Mouse (Mus musculus): ENCODE measurements around the gene Khdc3. TPM values are rescaled to one million over a fixed set of nuclear protein-coding genes. Genes with fewer than 3 reads are reported as not detected.
A peak's percentile ranks its signal among the peaks of the same experiment; 100 is the strongest.
"Not testable (repeated sequence)": the region's sequence is repeated elsewhere in the genome, so short reads cannot be mapped to it uniquely, and the experiment has no call there.

The Khdc3 gene
- polyA plus RNA-seq, 1 experiment from 2014 or later = 0.12 TPM

DNA sequence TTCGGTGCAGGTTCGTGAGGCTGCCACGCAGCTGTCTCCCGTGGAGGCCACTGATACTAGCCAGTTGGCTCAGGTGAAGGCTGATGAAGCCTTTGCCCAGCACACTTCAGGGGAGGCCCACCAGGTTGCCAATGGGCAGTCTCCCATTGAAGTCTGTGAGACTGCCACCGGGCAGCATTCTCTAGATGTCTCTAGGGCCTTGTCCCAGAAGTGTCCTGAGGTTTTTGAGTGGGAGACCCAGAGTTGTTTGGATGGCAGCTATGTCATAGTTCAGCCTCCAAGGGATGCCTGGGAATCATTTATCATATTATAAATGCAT, 2.2 kb downstream of the Khdc3 start:
- H3K4me3 ChIP-seq = peak overlapping the region; percentile 39
- peak overlapping the region; percentile 70 for H3K4me2 ChIP-seq
- H3K9me3 ChIP-seq = no peaks in the 10 kb centered on the region
- H3K9ac ChIP-seq = peak overlapping the region; percentile 39
- no peak for ATAC-seq (ENCODE audit: low FRiP score, low read depth)
- H3K27ac ChIP-seq (replicated peaks) = no peak overlapping the region
- peaks cover 9% of the 10 kb centered on the region; the same call in 1 of the 2 replicates for H3K4me1 ChIP-seq (replicated peaks)
- peaks cover 47% of the 10 kb centered on the region for H3K27me3 ChIP-seq
- WGBS = 42% methylated on average over 5 of the region's 5 CpGs
- no peaks in the 10 kb centered on the region for H3K36me3 ChIP-seq

DNA sequence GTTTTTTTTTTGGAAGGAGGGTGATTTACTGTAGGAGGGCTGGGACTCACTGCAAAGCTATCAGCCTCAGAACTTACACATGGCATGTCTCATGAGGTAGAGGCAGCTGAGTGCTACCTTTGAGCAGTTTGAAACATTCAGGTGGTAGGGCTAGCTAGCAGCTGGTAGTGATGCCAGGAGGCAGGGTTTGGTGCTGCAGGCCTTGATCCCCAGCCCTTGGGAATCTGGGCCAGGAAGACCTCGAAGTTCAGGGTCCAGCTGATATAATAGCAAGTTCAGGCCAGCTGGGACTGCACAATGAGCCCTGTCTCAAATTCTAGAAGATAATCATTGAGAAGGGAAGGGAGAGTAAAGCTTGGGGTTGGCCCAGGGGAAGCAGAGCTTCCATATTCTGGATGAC, 3.5 kb downstream of the Khdc3 start:
- no peak for ATAC-seq (ENCODE audit: low FRiP score, low read depth)
- no peak overlapping the region for H3K4me3 ChIP-seq
- no peak overlapping the region for H3K4me2 ChIP-seq
- 63% methylated on average over 1 of the region's 1 CpGs for WGBS
- no peaks in the 10 kb centered on the region for H3K36me3 ChIP-seq
- H3K27ac ChIP-seq (replicated peaks) = no peak overlapping the region
- H3K27me3 ChIP-seq = peaks cover 47% of the 10 kb centered on the region
- H3K9me3 ChIP-seq = no peaks in the 10 kb centered on the region
- peaks cover 9% of the 10 kb centered on the region; the same call in 1 of the 2 replicates for H3K4me1 ChIP-seq (replicated peaks)
- H3K9ac ChIP-seq = no peak overlapping the region

DNA sequence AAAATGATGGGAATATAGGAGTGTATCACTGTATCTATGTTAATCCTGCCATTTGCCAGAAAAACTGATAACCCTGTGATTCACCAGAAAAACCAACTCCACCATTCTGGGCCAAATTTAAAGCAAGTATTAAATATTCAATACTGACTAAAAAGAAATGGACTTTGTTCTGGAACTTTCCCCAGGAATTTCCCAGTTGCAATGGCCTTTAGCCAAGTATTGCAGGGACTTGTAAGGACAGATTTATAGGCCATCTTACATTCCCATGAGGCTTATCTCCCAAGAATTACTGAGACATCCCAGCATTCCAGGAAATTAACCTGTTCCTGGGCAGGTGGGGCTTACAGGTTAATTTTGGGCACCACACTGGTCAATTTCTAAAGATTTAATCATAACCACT, 4.1 kb downstream of the Khdc3 start:
- H3K4me3 ChIP-seq = no peak overlapping the region
- H3K27me3 ChIP-seq = peaks cover 47% of the 10 kb centered on the region
- H3K4me2 ChIP-seq = no peak overlapping the region
- no peak overlapping the region for H3K9ac ChIP-seq
- no peaks in the 10 kb centered on the region for H3K36me3 ChIP-seq
- no peak for ATAC-seq (ENCODE audit: low FRiP score, low read depth)
- H3K9me3 ChIP-seq = no peaks in the 10 kb centered on the region
- H3K27ac ChIP-seq (replicated peaks) = no peak overlapping the region
- peaks cover 9% of the 10 kb centered on the region; the same call in 1 of the 2 replicates for H3K4me1 ChIP-seq (replicated peaks)

DNA sequence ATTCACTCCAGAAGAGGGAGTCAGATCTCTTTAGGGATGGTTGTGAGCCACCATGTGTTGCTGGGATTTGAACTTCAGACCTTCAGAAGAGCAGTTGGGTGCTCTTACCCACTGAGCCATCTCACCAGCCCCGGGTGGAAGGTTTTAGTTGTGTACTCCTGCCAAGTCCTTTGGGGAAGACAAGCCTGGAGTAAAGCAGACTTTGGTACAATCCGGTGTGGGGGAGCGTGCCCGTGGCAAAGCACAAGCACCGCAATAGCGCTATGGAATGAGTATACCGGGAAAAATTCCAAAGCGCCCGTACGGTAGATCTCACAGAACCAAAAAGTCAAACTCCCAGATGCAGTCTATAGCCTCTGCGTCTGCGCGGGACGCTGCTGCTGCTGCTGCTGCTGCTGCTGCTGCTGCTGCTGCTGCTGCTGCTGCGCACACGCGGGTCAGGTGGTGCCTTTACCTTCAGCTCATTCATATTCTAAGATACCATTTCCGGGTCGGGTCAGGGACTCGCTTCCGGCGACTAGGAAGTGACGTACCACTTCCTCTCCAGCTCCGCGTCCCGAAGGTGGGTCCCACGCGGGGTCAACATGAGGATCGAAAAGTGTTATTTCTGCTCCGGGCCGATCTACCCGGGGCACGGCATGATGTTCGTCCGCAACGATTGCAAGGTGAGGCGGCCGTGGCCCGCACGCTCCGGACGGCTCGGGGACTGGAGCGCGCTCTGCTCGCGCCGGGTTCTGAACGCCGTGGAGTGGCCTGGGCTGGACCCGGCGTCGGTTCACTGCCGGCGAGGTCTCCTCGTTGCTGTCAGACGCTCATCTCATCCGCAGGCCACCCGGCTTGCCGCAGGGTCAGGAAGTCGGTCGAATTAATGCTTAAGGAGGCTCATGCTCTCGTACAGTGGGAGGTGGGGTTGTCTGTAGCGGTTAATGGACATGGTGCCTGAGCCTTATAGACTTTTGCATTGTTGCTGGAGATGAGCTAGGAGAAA, 11.6 kb downstream of the Khdc3 start, which contains the start of gene Rsl24d1:
Gene Rsl24d1 (plus strand): TSS at position 508 of the 988 bp plus-strand sequence.
- ATAC-seq (ENCODE audit: low FRiP score, low read depth) = peak; percentile 98
- peak within 1 kb of the TSS; percentile 80 for H3K4me2 ChIP-seq
- no peaks in the 10 kb centered on the region for H3K27me3 ChIP-seq
- H3K36me3 ChIP-seq = peaks cover 20% of the 10 kb centered on the region
- peak within 1 kb of the TSS; percentile 79 for H3K9ac ChIP-seq
- peak within 1 kb of the TSS; percentile 82 for H3K27ac ChIP-seq (replicated peaks)
- H3K4me3 ChIP-seq = peak within 1 kb of the TSS; percentile 89
- peaks cover 11% of the 10 kb centered on the region for H3K4me1 ChIP-seq (replicated peaks)
- under 1% methylated on average over 64 of the region's 64 CpGs for WGBS
- H3K9me3 ChIP-seq = no peaks in the 10 kb centered on the region

DNA sequence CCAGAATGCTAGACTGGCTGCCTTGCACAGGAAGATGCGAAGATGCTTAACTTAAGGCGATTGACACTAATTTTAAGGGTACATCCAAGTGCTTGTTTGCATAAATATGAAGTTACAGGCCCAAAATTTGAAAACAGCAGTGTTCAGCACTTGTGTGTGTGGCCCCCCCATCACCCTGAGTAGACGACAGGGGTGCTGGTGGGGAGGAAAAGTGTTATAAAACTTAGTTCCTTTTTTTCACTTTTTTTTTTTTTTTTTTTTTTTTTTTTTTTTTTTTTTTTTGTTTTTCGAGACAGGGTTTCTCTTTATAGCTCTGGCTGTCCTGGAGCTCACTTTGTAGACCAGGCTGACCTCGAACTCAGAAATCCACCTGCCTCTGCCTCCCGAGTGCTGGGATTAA, 15.1 kb downstream of the Khdc3 start:
- not testable (repeated sequence) for H3K27ac ChIP-seq (replicated peaks); H3K4me2 ChIP-seq; H3K27me3 ChIP-seq; H3K9ac ChIP-seq; H3K9me3 ChIP-seq; H3K4me3 ChIP-seq; ATAC-seq (ENCODE audit: low FRiP score, low read depth)
- H3K4me1 ChIP-seq (replicated peaks) = peaks cover 11% of the 10 kb centered on the region
- WGBS = 89% methylated on average over 6 of the region's 6 CpGs
- peaks cover 40% of the 10 kb centered on the region for H3K36me3 ChIP-seq

DNA sequence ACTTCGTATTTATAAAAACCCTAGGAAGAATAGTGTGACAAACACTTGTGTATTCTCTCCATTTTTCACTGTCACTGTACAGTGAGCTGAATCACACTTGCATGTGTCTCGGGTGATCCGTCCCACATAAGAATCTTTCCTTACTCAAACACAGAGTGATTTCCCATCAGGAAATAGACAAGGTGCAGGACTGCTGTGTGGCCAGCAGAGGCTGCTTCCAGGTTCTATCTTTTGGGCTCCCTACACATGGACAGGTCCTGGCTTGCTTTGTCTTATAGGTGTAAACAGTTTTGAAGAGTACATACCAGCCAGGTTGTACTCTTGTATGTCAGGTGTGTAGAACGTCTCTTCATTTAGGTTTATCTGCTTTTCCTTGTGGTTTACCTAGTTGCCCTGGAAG, 16.4 kb downstream of the Khdc3 start:
- no peak overlapping the region for H3K4me2 ChIP-seq
- H3K27me3 ChIP-seq = no peaks in the 10 kb centered on the region
- no peak overlapping the region for H3K4me3 ChIP-seq
- peaks cover 42% of the 10 kb centered on the region for H3K36me3 ChIP-seq
- 93% methylated on average over 4 of the region's 4 CpGs for WGBS
- H3K9ac ChIP-seq = no peak overlapping the region
- H3K9me3 ChIP-seq = no peaks in the 10 kb centered on the region
- H3K27ac ChIP-seq (replicated peaks) = no peak overlapping the region
- H3K4me1 ChIP-seq (replicated peaks) = peaks cover 11% of the 10 kb centered on the region
- ATAC-seq (ENCODE audit: low FRiP score, low read depth) = no peak

DNA sequence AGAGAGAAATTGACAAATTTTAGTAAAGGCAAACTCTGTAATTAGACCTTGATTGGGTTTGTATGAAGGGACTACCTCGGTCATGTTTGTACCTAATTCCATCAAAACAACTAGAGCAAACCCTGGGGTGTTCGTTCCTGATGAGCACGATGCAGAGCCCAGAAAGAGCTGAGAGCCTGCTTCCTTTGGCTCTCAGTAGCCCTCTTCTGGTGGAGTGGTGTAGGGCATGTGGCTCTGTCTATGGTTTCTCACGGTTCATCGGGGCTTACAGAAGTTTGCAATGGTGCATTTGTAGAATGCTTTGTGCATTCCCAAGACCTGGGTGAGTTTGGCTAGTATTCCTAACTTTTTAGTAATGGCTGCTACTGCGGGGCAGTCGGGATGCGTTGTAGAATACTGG, 20.1 kb downstream of the Khdc3 start:
- no peak overlapping the region for H3K4me3 ChIP-seq
- no peak overlapping the region for H3K4me2 ChIP-seq
- 76% methylated on average over 8 of the region's 8 CpGs for WGBS
- no peak for ATAC-seq (ENCODE audit: low FRiP score, low read depth)
- H3K27ac ChIP-seq (replicated peaks) = no peak overlapping the region
- no peaks in the 10 kb centered on the region for H3K9me3 ChIP-seq
- peaks cover 63% of the 10 kb centered on the region for H3K36me3 ChIP-seq
- H3K27me3 ChIP-seq = no peaks in the 10 kb centered on the region
- H3K4me1 ChIP-seq (replicated peaks) = no peaks in the 10 kb centered on the region
- no peak overlapping the region for H3K9ac ChIP-seq

DNA sequence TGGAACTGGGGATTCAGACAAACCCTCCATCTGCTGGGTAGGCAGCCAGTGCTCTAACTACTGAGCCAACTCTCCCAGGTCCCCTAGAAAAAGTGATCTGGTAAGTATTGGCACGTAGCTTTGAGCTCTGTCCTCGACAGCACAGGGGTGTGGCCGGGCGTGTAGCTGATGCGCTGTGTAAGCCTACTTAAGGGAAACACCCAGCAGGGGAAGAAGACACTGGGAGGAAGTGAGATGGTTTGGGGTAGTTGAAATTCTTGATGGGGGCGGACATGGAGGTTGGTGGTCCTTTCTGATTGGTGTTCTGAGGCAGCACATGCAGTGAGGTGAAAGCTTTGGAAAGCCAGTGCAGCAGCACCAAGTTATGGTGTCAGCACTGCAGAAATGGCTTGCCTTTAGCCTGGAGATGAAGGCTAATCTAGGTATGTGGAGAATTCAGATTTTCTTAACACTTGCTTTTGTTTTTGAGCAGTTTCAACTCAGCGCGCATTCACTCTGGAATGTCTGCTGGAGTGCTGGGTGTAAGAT, 23.5 kb downstream of the Khdc3 start:
- WGBS = 98% methylated on average over 8 of the region's 8 CpGs
- no peak overlapping the region for H3K9ac ChIP-seq
- H3K9me3 ChIP-seq = no peaks in the 10 kb centered on the region
- ATAC-seq (ENCODE audit: low FRiP score, low read depth) = no peak
- no peaks in the 10 kb centered on the region for H3K27me3 ChIP-seq
- H3K4me1 ChIP-seq (replicated peaks) = no peaks in the 10 kb centered on the region
- H3K4me2 ChIP-seq = no peak overlapping the region
- H3K36me3 ChIP-seq = peaks cover 59% of the 10 kb centered on the region
- H3K4me3 ChIP-seq = no peak overlapping the region
- H3K27ac ChIP-seq (replicated peaks) = no peak overlapping the region

DNA sequence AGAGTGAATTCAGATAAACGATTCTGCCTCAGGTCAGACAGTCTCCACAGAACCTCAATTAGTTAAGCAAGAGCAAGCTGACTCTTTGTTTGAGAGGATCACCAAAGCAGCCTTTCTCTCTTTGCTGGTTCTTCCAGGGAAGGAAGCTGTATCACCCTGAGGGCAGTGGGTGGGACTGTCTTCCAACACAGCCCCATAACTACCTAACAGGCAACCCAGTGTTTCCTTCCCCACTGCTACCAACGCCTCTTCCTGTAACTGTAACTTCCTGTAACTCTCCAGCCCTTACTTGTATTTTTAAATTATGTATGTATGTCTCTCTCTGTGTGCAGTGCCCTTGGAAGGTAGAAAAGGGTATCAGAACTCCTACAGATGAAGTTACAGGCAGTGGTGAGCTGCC, 25.8 kb downstream of the Khdc3 start:
- Histone ChIP-seq H3K4me1 (replicated peaks) (no peaks in the 10 kb centered on the region), H3K27ac (replicated peaks) (no peak overlapping the region), H3K4me3 (no peak overlapping the region), H3K9me3 (no peaks in the 10 kb centered on the region), H3K9ac (no peak overlapping the region), H3K27me3 (no peaks in the 10 kb centered on the region), H3K36me3 (peaks cover 43% of the 10 kb centered on the region), H3K4me2 (no peak overlapping the region)
- WGBS = 91% methylated on average over 2 of the region's 2 CpGs
- no peak for ATAC-seq (ENCODE audit: low FRiP score, low read depth)

DNA sequence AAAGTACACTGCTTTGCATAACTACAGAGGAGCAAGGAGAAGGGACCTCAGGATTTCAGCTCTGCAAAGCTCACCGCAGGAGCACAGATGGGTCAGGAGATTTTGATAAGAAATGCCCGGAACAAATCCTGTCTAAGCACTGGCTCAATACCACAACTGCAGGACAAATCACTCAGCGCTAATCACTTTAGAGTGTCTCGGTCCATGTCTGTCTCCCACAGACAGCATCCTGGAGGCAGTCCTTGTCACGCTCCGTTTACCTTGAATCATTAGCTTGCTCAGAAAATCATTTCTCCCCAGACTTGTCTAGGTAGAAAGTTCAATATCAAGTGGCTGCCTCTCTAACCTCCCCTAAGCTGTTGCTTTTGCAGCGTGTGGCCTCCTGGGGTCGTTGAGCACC, 28.2 kb downstream of the Khdc3 start:
- Histone ChIP-seq H3K9me3 (no peaks in the 10 kb centered on the region), H3K27ac (replicated peaks) (no peak overlapping the region), H3K4me1 (replicated peaks) (no peaks in the 10 kb centered on the region), H3K4me3 (no peak overlapping the region), H3K27me3 (no peaks in the 10 kb centered on the region), H3K4me2 (no peak overlapping the region), H3K36me3 (peaks cover 28% of the 10 kb centered on the region), H3K9ac (no peak overlapping the region)
- WGBS = 80% methylated on average over 8 of the region's 8 CpGs
- ATAC-seq (ENCODE audit: low FRiP score, low read depth) = no peak

DNA sequence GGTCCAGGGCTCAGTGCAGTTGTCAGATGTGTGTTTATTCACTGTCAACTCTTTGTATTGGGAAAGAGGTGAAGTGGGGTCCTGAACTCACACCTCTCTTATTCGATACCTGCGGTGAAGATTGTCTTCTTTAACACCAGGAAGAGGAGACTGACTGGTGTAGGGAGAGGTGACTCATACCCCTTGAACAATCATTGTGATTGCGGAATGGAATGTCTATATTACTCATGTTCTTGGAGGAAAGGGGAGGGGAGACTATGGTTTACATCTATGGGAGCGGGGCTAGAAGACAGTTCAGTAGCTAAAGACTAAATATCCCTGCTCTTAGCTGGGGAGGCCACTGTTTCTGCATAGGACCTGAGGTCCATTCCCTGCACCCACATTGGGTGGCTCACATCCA, 28.9 kb downstream of the Khdc3 start:
- H3K27me3 ChIP-seq = no peaks in the 10 kb centered on the region
- H3K4me1 ChIP-seq (replicated peaks) = no peaks in the 10 kb centered on the region
- H3K9ac ChIP-seq = no peak overlapping the region
- no peak overlapping the region for H3K4me3 ChIP-seq
- peaks cover 22% of the 10 kb centered on the region for H3K36me3 ChIP-seq
- H3K27ac ChIP-seq (replicated peaks) = no peak overlapping the region
- 94% methylated on average over 4 of the region's 4 CpGs for WGBS
- no peak overlapping the region for H3K4me2 ChIP-seq
- no peaks in the 10 kb centered on the region for H3K9me3 ChIP-seq
- no peak for ATAC-seq (ENCODE audit: low FRiP score, low read depth)

DNA sequence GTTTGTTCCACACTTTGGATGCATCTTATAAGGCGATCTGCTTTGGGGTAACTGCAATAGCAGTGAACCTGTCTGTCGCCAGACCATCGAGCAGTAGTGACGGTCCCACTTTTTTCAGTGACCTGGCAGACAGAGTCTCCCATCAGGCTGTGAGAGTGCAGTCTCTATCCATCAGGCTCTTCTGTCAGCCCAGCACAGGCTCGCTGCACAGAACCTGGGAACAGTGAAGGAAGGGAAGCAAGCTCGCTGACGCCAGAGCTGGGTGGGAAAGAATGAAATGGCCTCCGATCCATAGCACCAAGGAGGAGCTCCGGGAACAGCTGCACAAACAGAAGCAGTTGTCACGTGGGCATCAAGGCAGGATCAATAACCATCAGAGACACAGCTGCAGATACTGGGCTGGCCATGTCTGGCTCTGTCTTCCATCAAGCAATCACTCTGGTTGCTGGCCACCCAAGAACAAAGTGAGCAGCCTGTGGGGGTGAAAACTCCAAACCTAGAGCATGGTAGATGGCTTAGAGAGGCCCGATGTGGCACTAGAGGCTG, 35.8 kb downstream of the Khdc3 start:
- no peaks in the 10 kb centered on the region for H3K36me3 ChIP-seq
- no peak overlapping the region for H3K9ac ChIP-seq
- H3K4me1 ChIP-seq (replicated peaks) = no peaks in the 10 kb centered on the region
- H3K4me2 ChIP-seq = no peak overlapping the region
- WGBS = 77% methylated on average over 11 of the region's 11 CpGs
- H3K27ac ChIP-seq (replicated peaks) = no peak overlapping the region
- H3K27me3 ChIP-seq = no peaks in the 10 kb centered on the region
- H3K9me3 ChIP-seq = no peaks in the 10 kb centered on the region
- no peak for ATAC-seq (ENCODE audit: low FRiP score, low read depth)
- H3K4me3 ChIP-seq = no peak overlapping the region

Measured in hindbrain, embryonic 15.5 days (tissue).